Mouse (Mus musculus): ENCODE results near the gene Ddit4.

DNA sequence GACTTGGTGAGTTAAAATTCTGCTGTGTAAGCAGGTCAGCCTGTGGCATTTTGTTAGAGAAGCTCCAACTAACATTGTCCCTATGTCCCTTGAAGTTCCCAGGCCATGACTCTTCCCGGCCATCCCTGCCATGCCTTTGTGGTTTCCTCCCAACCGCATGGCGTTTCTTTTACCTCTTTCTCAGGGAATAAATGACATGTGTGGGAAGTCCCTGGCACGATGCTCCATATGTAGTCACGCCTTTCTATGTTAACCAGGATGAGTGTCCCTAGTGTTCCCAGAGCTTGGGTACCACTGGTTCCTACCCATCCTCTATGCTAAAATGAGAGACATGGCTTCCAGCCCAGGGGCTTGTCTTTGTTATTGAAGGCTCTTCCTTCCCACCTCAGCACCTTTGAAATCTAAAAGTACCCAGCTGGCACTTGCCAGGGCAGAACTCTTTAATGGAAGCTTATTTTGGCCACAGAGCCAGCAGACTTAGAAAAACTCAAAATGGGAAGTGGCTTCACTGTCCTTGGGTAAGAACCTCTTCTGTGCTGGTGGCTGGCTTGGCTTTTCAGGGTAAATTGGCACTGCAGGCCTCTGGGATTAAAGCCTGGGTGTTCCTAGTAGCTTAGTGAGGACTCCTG, 26.2 kb upstream of the Ddit4 start:
- TF ChIP-seq CTCF (IDR thresholded peaks at IDR 0.05; ENCODE audit: control insufficient read depth, insufficient read depth, low read length) = no peak
- no peak for TF ChIP-seq POLR2A (IDR thresholded peaks at IDR 0.05; ENCODE audit: borderline replicate concordance, control insufficient read depth, low read depth, low read length)

Data from bone marrow, adult 2 months (tissue).